Mouse (Mus musculus) neural tube, embryonic 11.5 days (tissue): ENCODE results near the gene Mvb12a. TPM values are rescaled to one million over a fixed set of nuclear protein-coding genes. Genes with fewer than 3 reads are reported as not detected.

Source experiments
- ATAC-seq: fragments of 200-750 bp; cut with Nextera tagmentation; 2 replicates; pipeline ENCODE4 v1.8.0; 2017; ENCODE audit warnings: moderate number of reproducible peaks, mild to moderate bottlenecking, moderate TSS enrichment, moderate library complexity; ENCODE audit not compliant: insufficient read depth, low FRiP score, low TSS enrichment
- DNase-seq: peaks from one replicate; pipeline ENCODE4 v3.0.0-alpha.2; 2015; ENCODE audit warnings: low spot score
- H3K27ac ChIP-seq: fragments of 300-500 bp; sonication (generic); 2 replicates; pipeline ENCODE4 v1.5.1; 2014; ENCODE audit warnings: low read depth, mild to moderate bottlenecking, low read length
- H3K27me3 ChIP-seq: fragments of 300-500 bp; sonication (generic); 2 replicates; pipeline ENCODE4 v1.6.1; 2014; ENCODE audit warnings: mild to moderate bottlenecking, low read length, mixed read lengths; ENCODE audit not compliant: control insufficient read depth, insufficient read depth
- H3K36me3 ChIP-seq: fragments of 300-500 bp; sonication (generic); 2 replicates; pipeline ENCODE4 v1.6.1; 2014; ENCODE audit warnings: mild to moderate bottlenecking, low read length, moderate library complexity, mixed read lengths; ENCODE audit not compliant: control insufficient read depth, insufficient read depth
- H3K4me1 ChIP-seq: fragments of 300-500 bp; sonication (generic); 2 replicates; pipeline ENCODE4 v1.6.1; 2014; ENCODE audit warnings: low read length, mixed read lengths; ENCODE audit not compliant: control insufficient read depth, insufficient read depth
- H3K4me2 ChIP-seq: fragments of 300-500 bp; sonication (generic); 2 replicates; pipeline ENCODE4 v1.6.1; 2014; ENCODE audit warnings: low read depth, mild to moderate bottlenecking, moderate library complexity
- H3K4me3 ChIP-seq: fragments of 300-500 bp; sonication (generic); 2 replicates; pipeline ENCODE4 v1.5.1; 2014; ENCODE audit warnings: low read depth, low read length
- H3K9ac ChIP-seq: fragments of 300-500 bp; sonication (generic); 2 replicates; pipeline ENCODE4 v1.6.1; 2014; ENCODE audit warnings: mild to moderate bottlenecking, low read length
- H3K9me3 ChIP-seq: fragments of 300-500 bp; sonication (generic); 2 replicates; pipeline ENCODE4 v1.6.1; 2016; ENCODE audit warnings: low read length; ENCODE audit not compliant: control insufficient read depth
- WGBS: fragments of 180-500 bp; shearing (Covaris S2); extraction: QIAGEN DNeasy Blood & Tissue Kit; methylation state at CpG from one replicate; pipeline ENCODE4 v1.1.7; 2014; 5-methylcytosine and 5-hydroxymethylcytosine counted together
- polyA plus RNA-seq: library from polyadenylated mRNA; unstranded; fragments of >200 nt; fragmentation: Nextera tagmentation; extraction: Ambion mirVana; gene quantifications from 2 replicates; pipeline ENCODE4 v1.2.1, GENCODE M21; 2014

The Mvb12a gene
- polyA plus RNA-seq, 1 experiment from 2014 or later: 64.7 TPM

DNA sequence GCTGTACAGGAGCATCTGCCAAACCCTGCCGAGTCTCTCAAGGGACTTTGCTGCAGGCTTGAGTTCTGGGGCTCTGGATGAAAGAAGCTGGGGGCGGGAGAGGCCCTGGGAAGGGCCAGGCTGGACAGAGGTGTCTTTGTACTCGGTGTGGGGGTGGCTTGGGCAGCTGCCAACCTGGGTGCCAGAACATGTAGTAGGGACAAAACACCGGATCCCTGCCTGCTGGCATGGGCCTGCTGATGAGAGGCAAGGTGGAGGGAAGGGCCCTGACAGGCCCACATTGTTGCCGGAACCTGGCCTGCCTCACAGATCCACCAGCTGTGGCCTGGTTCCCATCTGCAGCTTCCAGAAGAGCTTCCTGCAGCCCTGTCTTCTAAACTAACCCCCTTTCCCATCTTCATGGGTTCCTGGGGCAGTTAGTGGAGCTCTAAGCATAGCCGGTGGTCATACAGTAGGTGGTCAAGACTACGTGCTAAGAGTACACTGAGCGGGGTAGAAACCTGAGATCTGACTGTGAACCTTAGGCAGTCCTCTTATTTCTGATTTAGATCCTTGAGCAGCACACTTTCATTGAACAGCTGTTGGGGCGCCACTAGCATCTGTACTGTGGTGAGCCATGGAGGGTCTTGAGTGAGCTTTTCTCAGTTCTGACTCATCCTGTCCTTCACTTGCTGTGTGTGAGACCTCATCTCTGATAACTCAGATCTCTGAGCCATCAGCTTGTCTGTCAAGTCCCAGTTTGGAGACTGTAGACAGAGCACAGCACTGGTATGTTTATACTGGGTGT, 30.3 kb downstream of the Mvb12a start:
- ATAC-seq: no peak
- no peak for DNase-seq
- no peak overlapping the region for H3K9ac ChIP-seq
- no peak overlapping the region for H3K27ac ChIP-seq
- H3K4me3 ChIP-seq: no peak overlapping the region
- H3K4me1 ChIP-seq: peaks cover 9% of the 10 kb centered on the region; the same call in 1 of the 2 replicates
- H3K36me3 ChIP-seq: no peaks in the 10 kb centered on the region
- 83% methylated on average over 9 of the region's 9 CpGs for WGBS
- H3K4me2 ChIP-seq: no peak overlapping the region
- H3K9me3 ChIP-seq: no peaks in the 10 kb centered on the region
- H3K27me3 ChIP-seq: peaks cover 9% of the 10 kb centered on the region

DNA sequence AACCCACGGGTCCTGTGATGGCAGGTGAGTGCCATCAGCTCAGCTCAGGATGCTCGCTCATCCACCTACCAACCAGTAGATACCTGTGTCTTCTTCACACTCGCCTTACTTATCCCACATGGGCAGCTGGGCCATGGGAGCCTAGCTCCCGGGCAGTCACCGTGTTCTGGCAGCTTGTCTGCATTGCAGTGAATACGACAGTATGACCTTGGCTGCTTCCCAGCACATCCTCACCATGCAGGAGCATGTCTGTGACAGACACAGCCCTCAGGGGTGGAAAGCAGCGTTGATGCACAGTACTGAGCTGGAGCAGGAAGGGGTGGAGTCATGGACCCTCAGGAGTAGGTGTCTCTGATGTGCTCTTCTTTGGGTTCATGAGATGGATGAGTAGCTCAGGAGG, 31.7 kb downstream of the Mvb12a start:
- no peak for DNase-seq
- H3K36me3 ChIP-seq: no peaks in the 10 kb centered on the region
- H3K9me3 ChIP-seq: no peaks in the 10 kb centered on the region
- no peaks in the 10 kb centered on the region for H3K27me3 ChIP-seq
- H3K27ac ChIP-seq: no peak overlapping the region
- WGBS: 80% methylated on average over 7 of the region's 7 CpGs
- H3K4me1 ChIP-seq: peaks cover 9% of the 10 kb centered on the region; the same call in 1 of the 2 replicates
- no peak for ATAC-seq
- no peak overlapping the region for H3K4me3 ChIP-seq
- H3K4me2 ChIP-seq: no peak overlapping the region
- H3K9ac ChIP-seq: no peak overlapping the region

DNA sequence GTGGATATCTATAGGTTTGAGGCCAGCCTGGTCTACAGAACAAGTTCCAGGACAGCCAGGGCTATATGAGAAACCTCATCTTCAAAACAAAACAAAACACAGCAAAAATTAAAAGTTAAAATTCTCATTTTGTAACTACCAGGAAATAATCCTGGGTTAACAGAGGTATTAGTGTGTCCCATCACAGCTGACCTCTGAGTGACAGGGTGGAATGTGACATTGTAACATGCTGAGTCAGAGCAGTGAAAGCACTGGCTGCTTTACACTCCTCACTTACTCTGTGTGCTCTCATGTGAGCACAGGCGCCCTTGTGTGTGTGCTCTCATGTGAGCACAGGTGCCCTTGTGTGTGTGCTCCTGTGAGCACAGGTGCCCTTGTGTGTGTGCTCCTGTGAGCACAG, 32.3 kb downstream of the Mvb12a start:
- Histone ChIP-seq H3K36me3 (no peaks in the 10 kb centered on the region), H3K9me3 (no peaks in the 10 kb centered on the region), H3K4me1 (peaks cover 9% of the 10 kb centered on the region; the same call in 1 of the 2 replicates), H3K27ac (no peak overlapping the region), H3K27me3 (no peaks in the 10 kb centered on the region), H3K4me2 (no peak overlapping the region), H3K9ac (no peak overlapping the region), H3K4me3 (no peak overlapping the region)
- DNase-seq (no peak), ATAC-seq (no peak)
- 67% methylated on average over 1 of the region's 1 CpGs for WGBS

DNA sequence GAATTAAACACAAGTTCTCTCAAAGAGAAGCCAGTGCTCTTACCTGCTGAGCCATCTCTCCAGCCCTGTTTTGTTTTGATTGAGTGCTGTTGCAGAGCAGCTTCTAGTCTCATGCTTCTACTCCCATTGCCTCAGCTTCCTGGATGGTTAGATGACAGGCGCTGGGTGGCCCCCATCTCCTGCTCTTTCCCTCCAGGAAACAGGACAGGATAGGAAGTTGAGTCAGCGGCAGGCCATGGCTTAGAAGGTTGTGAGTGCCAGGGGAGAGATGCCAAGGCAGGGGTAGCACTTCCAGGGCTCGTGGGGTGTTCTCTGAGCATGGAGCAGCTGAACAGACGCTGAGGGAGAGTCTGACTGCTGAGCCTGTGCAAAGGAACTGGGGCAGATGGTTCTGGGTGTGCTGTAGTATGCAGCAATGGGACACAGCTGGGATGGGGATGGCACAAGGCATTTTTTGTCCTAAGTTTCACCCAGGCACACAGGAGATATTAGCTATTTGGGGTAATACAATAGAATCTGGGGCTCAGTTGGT, 35.2 kb downstream of the Mvb12a start:
- no peak overlapping the region for H3K4me3 ChIP-seq
- H3K4me2 ChIP-seq: no peak overlapping the region
- H3K9ac ChIP-seq: no peak overlapping the region
- H3K27me3 ChIP-seq: no peaks in the 10 kb centered on the region
- H3K9me3 ChIP-seq: no peaks in the 10 kb centered on the region
- ATAC-seq (no peak), DNase-seq (no peak)
- H3K36me3 ChIP-seq: no peaks in the 10 kb centered on the region; the same call in 1 of the 2 replicates
- no peaks in the 10 kb centered on the region for H3K4me1 ChIP-seq
- no peak overlapping the region for H3K27ac ChIP-seq
- WGBS: 73% methylated on average over 4 of the region's 4 CpGs

DNA sequence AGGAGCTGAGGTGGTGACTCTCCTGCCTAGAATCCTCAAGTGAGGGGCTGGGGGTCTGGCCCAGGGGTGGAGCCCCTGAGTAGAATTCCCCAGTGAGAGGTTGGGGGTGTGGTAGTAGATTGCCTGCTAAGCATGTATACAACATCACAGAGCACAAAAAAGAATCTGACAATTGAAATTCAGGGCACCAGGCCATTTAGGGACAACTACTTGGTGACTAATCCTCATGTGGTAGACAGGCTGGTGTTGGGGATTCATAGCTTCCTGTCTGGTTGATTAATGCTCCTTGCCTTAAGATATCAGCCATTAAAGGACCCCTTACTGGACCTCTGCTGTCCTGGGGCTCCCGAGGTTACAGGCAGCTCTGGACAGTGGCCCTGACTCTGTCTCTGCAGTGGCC, 36.3 kb downstream of the Mvb12a start:
- no peak for DNase-seq
- Histone ChIP-seq H3K4me2 (no peak overlapping the region), H3K9ac (no peak overlapping the region), H3K36me3 (no peaks in the 10 kb centered on the region; the same call in 1 of the 2 replicates), H3K27ac (no peak overlapping the region), H3K27me3 (no peaks in the 10 kb centered on the region), H3K4me1 (no peaks in the 10 kb centered on the region), H3K9me3 (no peaks in the 10 kb centered on the region), H3K4me3 (no peak overlapping the region)
- ATAC-seq: no peak
- 83% methylated on average over 1 of the region's 1 CpGs for WGBS

DNA sequence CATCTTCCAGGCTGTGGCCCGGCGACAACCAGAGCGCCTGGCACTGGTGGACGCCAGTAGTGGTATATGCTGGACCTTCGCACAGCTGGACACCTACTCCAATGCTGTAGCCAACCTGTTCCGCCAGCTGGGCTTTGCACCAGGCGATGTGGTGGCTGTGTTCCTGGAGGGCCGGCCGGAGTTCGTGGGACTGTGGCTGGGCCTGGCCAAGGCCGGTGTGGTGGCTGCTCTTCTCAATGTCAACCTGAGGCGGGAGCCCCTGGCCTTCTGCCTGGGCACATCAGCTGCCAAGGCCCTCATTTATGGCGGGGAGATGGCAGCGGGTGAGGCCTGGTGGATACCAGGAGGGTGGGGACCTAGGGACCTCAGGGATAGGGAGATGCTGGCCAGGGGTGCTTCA, 36.8 kb downstream of the Mvb12a start:
- DNase-seq: no peak
- no peaks in the 10 kb centered on the region; the same call in 1 of the 2 replicates for H3K36me3 ChIP-seq
- WGBS: 91% methylated on average over 14 of the region's 14 CpGs
- H3K27me3 ChIP-seq: no peaks in the 10 kb centered on the region
- no peak overlapping the region for H3K4me2 ChIP-seq
- H3K27ac ChIP-seq: no peak overlapping the region
- H3K9me3 ChIP-seq: no peaks in the 10 kb centered on the region
- ATAC-seq: no peak
- H3K4me3 ChIP-seq: no peak overlapping the region
- no peak overlapping the region for H3K9ac ChIP-seq
- H3K4me1 ChIP-seq: no peaks in the 10 kb centered on the region

DNA sequence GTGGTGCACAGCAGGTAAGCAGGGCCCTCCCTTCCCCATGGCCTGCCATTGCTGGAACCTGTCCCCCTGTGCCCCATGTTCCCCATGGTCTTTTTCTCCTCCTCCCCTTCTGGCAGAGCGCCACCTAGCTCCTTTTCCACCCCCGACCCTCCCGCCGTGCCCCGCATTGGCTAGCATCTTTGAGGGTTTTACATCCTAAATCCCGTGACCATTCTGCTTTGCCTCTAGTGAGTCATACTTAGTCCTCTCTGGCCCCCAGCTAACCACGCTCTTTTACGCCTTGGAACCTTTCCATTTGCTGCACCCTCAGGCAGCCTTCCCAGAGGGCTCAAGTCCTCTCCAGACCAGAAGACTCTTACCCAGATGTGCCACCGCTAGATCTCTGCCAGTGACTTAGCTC, 37.5 kb downstream of the Mvb12a start:
- 35% methylated on average over 9 of the region's 9 CpGs for WGBS
- no peaks in the 10 kb centered on the region for H3K9me3 ChIP-seq
- H3K4me1 ChIP-seq: no peaks in the 10 kb centered on the region
- no peak overlapping the region for H3K4me2 ChIP-seq
- DNase-seq (no peak), ATAC-seq (no peak)
- no peak overlapping the region for H3K4me3 ChIP-seq
- H3K36me3 ChIP-seq: no peaks in the 10 kb centered on the region; the same call in 1 of the 2 replicates
- no peak overlapping the region for H3K27ac ChIP-seq
- no peaks in the 10 kb centered on the region for H3K27me3 ChIP-seq
- H3K9ac ChIP-seq: no peak overlapping the region

DNA sequence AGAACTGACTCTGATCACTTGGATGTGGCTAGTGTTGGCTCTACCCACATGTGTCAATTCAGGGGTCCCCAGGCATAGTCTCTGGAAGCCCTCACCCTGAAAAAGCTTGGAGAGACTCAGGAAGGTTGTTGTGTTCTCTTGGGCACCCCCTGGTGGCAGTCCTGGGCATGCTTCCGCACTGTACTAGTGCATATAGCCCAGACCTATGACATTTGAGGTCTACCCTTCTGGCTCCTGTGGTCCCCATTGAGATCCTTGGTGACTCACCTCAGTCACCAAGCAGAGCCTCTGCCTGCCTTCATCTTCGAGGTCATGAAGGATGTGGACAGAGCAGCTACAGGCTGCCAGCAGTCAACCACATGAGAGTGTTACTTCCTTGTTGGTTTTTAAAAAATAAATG, 44.2 kb downstream of the Mvb12a start:
- DNase-seq: peak; percentile 37
- Histone ChIP-seq H3K4me1 (peaks cover 3% of the 10 kb centered on the region; the same call in 1 of the 2 replicates), H3K9me3 (no peaks in the 10 kb centered on the region), H3K27me3 (no peaks in the 10 kb centered on the region), H3K36me3 (no peaks in the 10 kb centered on the region), H3K27ac (no peak overlapping the region), H3K4me2 (no peak overlapping the region), H3K4me3 (no peak overlapping the region), H3K9ac (no peak overlapping the region)
- WGBS: 75% methylated on average over 2 of the region's 2 CpGs
- no peak for ATAC-seq

DNA sequence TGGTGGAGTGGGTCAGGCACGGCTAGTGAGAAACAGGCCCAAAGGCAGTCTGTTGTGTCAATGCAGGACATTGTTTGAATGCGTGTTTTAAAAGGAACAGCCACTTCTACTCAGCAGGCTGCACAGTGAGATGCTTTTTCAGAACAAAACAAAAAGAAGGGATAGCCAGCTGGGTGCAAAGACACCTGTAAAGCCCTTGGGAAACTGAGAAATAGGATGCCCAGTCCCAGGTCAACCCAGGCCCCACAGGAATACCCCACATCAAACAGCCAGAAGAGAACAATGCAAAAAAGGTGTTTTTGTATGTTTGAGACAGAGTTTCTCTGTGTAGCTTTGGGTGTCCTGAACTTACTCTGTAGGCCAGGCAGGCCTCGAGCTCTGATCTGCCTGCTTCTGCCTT, 46.0 kb downstream of the Mvb12a start:
- H3K27ac ChIP-seq: no peak overlapping the region
- H3K36me3 ChIP-seq: no peaks in the 10 kb centered on the region
- H3K4me3 ChIP-seq: no peak overlapping the region
- no peaks in the 10 kb centered on the region for H3K9me3 ChIP-seq
- H3K4me1 ChIP-seq: peaks cover 9% of the 10 kb centered on the region
- H3K4me2 ChIP-seq: no peak overlapping the region
- H3K9ac ChIP-seq: no peak overlapping the region
- DNase-seq (no peak), ATAC-seq (no peak)
- WGBS: 76% methylated on average over 3 of the region's 3 CpGs
- H3K27me3 ChIP-seq: no peaks in the 10 kb centered on the region
